Mouse (Mus musculus) MN1 (cell line): ENCODE data around the gene Sec14l1.

Experiments used
- DNase-seq: peaks from one replicate; pipeline ENCODE4 v3.0.0-alpha.2; 2016; ENCODE audit warnings: low spot score

Sec14l1 gene

DNA sequence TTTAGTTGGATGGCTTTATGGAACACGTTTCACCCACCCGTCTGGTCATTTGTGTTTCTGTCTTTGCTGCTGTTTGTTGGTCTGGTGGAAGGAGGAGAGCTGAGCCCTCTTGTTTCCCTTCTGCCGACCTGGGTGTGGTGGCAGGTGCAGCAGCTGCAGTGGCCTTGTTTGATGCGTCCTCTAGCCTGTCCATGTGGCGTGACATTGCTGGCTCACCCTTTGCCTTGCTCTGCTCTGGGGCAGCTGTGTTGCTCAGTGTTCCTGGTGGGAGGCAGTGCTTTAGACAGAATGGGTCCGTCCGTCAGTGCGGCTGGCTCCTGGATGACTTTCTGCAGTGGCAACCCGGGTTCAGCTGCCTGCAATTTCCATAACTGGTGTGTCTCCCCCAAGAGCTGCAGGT lies 38.6 kb downstream of the Sec14l1 start:
- DNase-seq, result no peak

- DNase-seq, result peak; percentile 70
Measured at GRCm38 (mm10) chr11:117154088-117154815, 39.3 kb downstream of the Sec14l1 start.

- no peak for DNase-seq
Measured at GRCm38 (mm10) chr11:117156725-117157124, 41.8 kb downstream of the Sec14l1 start.

DNA sequence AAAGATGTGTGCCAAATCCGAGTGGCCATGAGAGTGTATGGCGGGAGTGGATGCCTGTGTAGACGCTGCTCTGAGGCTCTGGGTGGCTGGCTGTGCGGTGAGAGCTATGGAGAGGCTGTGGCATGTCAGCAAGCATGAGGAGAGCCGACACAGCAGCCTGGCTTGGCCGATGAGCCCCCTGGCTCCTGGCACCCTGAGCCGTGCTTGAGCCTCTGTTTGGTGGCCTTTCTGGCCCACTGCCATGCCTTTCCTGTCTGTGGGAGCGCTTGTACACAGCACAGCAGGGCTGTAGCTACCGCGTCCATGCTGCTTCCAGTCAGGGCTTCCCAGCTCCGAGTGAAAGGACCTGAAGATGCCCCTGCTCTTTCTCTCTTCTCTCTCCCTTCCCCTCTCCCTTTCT lies 43.4 kb downstream of the Sec14l1 start:
- DNase-seq, result peak; percentile 45

GRCm38 (mm10) chr11:117159257-117159945 lies 44.4 kb downstream of the Sec14l1 start:
- no peak for DNase-seq

DNA sequence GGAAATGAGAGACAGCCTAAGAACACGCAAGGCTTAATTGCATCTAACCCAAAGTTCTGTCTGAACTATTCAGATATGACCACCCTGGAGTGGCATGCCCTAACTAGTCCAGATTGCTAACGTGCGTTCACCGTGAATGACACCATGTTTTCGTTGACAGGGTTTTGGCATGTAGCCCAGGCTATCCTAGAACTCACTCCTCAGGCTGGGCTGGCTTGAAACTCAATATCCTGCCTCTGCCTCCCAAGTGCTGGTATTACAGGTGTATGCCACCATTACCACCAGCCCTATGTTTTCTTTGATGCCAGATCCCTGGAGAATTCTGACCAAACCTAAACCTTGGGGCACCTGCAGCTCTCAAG lies 45.0 kb downstream of the Sec14l1 start:
- DNase-seq, result no peak

GRCm38 (mm10) chr11:117160791-117161190 lies 45.8 kb downstream of the Sec14l1 start:
- no peak for DNase-seq

DNA sequence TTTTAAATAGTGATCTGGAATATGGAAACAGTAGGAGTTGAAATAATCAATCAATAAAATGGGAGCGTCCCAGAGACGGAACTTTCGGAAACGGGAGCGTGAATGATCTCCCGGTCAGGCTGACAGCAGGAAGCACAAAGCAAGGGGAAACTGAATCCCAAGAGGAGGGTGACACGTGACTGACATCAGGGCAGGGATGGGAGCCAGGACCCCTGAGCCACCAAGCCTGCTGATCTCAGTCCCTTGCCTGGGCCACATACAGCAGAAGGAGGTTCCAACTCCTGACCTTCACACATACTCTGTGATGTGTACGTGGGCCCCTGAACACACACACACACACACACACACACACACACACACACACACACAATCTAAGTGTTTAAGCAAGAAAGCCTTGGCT lies 46.6 kb downstream of the Sec14l1 start:
- no peak for DNase-seq

DNA sequence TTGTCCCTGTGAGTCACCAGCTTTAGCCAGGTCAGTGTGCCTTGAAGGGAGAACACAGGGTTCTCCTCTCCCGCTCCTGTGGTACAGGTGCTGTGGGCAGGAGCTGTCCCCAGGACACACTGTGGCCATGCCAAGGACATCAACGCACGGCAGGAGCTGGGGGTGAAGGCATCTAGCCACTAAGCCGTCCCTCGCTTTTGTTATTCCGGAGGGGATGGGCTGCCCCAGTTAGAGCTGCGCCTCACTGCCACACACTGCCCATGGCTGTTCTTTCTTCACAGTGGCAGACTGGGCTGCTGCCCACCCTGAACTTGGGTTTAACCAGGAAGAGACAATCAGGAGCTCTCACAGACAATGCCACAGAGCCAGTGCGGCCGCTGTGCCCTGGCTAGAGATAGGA lies 48.1 kb downstream of the Sec14l1 start:
- no peak for DNase-seq

- no peak for DNase-seq
Measured at GRCm38 (mm10) chr11:117163771-117164170, 48.8 kb downstream of the Sec14l1 start.

DNA sequence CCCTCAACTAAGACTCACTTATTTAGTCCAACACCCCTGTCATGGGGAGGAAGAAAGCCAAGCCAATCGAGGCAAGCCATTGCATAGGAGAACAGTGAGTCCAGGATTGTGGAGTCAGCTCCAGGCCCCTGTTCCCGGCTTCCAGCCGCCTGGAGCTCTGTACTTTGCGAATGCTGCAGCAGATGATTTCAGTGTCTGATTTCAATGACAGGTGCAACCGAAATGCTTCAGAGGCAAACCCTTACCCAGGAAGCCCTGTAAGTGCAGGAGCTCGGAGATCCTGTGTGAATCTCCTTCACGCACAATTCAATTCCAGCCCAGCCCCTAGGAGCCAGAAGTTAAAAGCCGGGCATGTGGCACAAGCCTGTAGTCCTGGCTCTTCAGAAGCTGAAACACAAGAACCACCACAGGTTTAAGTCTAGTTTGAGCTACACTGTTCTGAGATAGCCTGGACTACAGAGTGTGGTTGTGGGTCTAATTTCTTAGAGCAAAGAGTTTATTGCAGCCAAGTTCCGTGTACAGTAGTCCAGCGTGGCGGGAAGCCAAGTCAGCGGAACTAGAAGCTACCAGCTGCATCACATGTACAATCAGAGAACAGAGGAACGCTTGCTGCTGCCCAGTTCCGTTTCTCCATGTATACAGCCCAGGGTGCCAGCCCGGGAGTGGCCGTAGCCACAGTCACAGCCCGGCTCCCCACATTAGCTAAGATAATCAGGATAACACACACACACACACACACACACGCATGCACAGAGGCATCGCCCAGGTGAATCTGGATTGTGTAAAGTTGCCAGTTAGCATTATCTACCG lies 53.5 kb downstream of the Sec14l1 start:
- no peak for DNase-seq

GRCm38 (mm10) chr11:117169088-117169635 lies 54.2 kb downstream of the Sec14l1 start:
- no peak for DNase-seq

DNA sequence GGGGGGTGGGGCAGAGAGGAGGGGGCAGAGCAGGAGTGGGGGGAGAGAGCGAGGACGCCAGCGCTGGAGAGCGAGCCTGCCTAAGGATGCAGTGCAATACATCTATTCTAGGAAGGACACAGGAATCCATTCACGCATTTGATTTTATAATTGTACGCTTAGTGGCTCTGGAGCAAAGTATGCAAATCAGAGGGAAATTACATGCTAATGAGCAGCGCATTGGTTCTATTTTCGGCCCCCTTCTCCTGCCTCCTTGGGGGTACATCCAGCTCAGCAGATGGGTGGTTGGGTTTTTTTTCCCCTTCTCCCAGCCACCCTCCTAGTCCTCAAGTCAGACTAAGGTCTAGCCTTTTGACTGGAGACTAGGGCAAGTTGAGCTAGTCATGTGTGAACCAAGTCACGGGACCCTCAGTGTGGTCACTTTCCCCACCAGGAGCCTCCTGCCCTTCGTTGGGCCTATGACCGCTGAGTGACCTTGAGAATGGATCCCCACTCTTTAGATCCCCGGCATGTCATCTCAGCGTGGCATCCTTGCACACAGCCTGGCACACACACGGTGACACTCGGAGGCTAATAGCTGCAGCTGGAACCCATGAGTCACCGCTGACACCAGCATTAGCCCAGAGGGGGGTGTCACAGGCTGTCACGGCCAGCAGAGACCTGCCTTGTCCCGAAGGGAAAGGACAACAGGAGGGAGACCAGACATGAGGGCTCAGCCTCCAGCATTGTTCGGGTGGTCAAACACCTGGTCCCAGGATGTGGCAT lies 55.0 kb downstream of the Sec14l1 start:
- DNase-seq, result no peak

DNA sequence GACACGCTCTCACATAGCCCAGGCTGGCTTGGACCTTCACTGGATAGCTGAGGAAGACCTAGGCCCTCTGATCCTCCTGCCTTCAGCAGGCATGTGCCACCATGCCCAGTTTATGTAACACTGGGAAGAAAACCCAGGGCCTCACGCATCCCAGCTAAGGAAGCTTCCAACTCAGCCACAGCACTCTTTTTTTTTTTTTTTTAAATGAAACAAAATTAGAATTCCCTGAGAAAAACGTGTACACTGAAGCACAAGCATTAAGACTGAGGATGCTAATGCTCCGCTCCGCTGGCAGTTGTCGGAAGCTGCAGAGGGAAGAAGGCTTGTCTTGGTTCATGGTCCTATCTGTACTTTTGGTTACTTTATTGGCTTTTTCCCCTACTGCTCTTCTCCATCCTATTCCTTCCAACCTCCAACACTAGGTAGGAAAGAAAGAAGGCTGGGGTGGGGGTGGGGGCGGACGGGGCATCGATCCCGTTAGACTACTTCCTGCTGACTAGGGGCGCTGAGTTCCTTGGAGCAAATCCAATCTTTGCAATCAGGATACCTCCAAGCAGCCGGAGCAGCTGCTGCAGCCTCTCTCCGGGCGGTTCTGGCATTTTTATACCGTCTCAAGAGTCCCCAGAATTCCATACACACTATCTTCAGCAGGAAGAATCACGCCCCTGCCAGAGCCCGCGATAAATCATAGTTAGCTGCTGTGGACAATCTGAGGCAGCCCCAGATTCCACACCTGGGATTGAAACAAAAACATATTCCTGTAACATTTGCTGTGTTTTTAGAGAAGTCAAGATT lies 59.3 kb downstream of the Sec14l1 start:
- DNase-seq, result no peak

DNA sequence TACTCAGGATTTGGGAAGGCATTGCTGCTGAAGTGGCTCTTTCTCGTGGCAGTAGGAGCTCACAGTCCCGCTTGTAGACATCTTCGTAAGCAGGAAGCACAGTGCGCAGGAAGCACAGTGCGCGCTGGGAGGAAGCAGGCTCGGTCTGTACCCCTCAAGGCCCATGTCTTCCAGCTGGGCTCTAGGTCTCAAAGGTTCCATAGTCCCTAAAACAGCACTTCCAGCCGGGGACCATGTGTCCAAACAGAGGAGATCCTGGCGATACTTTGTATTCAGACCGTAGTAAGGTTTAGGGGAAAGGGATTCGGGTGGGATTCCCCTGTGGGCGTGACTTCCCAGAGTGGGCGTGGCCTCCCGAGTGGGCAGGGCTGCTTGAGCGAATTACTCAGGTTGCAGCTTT lies 60.0 kb downstream of the Sec14l1 start:
- DNase-seq, result no peak

GRCm38 (mm10) chr11:117175472-117175871 lies 60.5 kb downstream of the Sec14l1 start:
- DNase-seq, result no peak

DNA sequence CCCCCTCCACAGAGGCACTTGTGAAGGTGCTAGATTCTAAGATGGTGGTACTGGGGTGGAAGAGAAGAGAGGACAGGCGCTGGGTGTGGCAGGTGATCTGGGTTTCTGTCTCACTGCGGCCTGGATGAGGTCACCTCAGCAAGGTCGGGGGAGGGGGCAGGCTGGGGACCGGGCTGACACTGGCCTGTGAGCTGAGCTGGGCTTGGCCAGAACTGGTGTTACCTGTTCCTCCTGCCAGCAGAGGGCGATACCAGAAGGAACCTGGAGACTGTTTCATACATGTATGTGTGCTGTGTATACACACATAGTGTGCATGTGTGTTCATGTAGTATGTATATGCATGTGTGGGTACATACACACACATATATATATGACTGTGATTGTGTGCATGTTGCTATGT lies 61.3 kb downstream of the Sec14l1 start:
- DNase-seq, result peak; percentile 86

DNA sequence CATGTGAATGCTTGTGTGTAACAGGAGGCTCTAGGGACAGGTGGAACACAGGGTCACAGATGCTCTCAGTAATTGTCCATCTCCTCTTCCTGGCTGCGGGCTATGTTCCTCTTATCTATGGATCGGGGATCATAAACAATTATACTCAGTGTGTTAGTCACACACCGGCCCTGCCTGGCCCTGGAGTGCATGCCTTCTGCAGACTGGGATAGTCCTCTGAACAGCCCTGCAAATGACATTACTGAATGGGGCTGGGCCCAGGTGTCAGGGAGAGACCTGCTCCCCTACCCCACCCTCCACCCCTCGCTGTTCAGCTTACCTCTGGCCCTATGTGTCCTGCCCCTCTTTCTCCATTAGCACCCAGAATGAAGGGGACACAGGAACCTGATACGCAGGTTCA lies 61.9 kb downstream of the Sec14l1 start:
- peak; percentile 71 for DNase-seq

GRCm38 (mm10) chr11:117177303-117177979 lies 62.5 kb downstream of the Sec14l1 start:
- DNase-seq, result peak; percentile 88

GRCm38 (mm10) chr11:117179902-117180301 lies 64.9 kb downstream of the Sec14l1 start:
- no peak for DNase-seq
